Mouse (Mus musculus) megakaryocyte progenitor cell, adult 5-6 weeks (primary cell): ENCODE data around the gene Gm26602. TPM values are rescaled to one million over a fixed set of nuclear protein-coding genes. Genes with fewer than 3 reads are reported as not detected.

Source experiments
- ATAC-seq: replicated peaks from 2 replicates; pipeline ENCODE4 v1.8.0; 2016; ENCODE audit warnings: mild to moderate bottlenecking, moderate TSS enrichment, inconsistent platforms; ENCODE audit not compliant: poor library complexity
- total RNA-seq, 2 experiments: library from RNA; stranded (forward) in 1 of 2; stranded (reverse) in 1 of 2; fragments of 157-497, 149-512 nt in 1 of 2; fragments of 200-1000 nt in 1 of 2; gene quantifications; 2 replicates each; pipeline versions ENCODE4 v1.2.3 to v1.2.4; 2015 to 2017

The Gm26602 gene
- total RNA-seq, 2 experiments from 2014 or later = not detected

DNA sequence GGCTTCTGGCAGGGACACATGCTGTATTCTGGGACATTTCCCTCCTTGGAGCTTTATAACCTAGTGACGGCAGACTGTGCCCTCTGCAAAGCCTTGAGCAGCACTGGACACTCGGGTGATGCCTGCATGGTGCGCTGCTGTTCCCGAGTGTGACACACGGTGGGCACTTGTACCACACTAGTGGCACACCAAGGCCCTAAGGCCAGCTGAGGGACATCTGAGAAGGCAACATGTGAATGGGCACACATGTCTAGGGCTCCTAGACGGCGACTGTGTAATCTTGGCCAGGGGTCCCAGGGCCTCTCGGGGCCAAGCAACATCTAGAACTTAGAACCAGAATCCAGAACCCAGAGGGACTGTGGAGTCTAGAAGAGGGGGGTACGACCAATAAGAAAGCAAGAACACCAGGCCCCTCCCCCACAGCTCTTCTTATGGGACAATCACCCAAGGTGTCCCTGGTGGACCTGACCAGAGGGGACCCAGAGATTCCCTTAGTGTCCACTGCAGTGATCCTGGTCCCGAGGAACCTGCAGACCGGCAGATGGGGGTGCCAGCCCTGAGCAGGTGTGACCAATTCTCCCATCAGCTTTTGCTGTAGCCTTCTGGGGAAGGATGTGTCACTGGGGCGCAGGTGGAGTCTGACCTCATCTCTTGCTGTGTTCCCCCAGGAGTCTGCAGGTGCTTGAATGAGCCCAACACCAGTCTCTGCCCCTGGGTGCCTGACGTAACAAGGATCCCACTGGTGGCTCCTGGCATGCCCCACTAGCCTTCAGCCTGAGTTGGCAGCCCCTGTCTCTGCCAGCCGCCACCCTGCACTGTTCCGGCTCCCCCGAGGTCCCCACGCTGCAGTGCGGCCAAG, 19.5 kb downstream of the Gm26602 start:
- no peak for ATAC-seq

DNA sequence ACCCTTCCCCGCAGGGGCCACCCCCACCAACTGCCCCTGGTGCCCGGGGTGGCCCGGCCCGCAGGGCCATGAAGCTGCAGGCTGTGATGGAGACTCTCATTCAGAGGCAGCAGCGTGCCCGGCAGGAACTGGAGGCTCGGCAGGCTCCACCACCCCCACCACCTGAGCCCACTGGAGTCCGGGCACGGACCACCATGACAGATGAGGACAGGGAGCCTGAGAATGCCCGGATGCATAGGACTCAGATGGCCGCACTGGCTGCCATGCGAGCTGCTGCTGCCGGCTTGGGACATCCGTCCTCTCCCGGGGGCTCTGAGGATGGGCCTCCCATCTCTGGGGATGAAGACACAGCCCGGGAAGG, 20.1 kb downstream of the Gm26602 start:
- no peak for ATAC-seq

DNA sequence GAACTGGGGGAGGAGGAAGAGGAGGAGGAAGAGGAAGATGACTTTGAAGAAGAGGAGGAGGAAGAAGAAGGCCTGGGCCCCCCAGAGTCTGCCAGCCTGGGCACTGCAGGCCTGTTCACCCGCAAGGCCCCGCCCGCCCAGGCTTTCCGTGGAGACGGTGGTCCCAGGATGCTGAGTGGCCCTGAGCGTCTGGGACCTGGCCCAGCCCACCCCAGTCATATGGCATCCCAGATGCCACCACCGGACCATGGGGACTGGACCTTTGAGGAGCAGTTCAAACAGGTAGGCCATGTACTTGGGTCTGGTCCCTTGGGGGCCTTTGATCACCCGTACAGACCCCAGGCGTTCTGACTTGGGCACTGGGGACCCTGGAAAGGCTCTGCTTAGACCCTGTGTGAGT, 21.1 kb downstream of the Gm26602 start:
- ATAC-seq = no peak

- ATAC-seq = no peak
Observed at GRCm38 (mm10) chr10:79932736-79933135, 22.1 kb downstream of the Gm26602 start.

- no peak for ATAC-seq
Observed at GRCm38 (mm10) chr10:79933145-79933679, 22.6 kb downstream of the Gm26602 start.

DNA sequence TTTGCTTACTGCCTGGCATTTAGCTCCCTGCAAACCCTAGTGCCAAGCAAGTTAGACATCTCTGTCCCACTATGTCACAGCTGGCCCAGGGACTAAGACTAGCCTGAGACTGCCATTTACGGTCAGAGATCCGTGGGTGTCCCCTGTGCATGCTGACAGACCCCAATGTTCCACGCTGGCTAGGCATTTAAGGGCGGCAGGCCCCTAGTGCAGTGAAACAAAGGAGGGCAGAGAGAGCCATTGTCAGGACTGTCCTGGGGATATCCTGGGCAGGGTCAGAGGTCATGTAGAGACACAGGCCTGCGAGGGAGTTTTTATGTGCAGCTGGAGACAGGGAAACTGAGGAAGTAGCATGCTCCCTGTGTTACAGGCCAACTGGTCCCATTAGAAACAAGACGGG, 23.2 kb downstream of the Gm26602 start:
- ATAC-seq = no peak

DNA sequence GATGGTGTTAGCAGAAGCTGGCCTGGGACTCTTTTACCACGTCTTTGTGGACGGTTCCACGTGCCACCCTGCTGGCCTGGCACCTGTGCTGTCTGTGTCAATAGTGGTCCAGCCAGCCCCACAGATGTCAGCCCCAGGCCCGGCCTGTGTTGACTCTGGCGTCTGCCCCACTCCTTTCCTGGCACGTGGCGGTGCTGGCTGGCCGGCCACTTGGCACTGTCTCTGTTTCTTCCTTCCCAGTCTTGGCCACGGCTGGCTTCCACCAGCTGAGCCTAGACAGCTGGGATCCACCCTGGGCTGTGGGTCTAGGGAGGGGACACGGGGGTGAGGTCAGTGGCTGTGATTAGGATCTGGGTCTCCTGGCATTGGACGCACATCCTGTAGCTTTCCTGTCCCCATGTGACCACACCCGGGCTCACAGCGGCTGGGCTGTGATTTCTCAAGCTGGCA, 23.6 kb downstream of the Gm26602 start:
- ATAC-seq = no peak

GRCm38 (mm10) chr10:79934794-79935569, 24.3 kb downstream of the Gm26602 start:
- no peak for ATAC-seq

DNA sequence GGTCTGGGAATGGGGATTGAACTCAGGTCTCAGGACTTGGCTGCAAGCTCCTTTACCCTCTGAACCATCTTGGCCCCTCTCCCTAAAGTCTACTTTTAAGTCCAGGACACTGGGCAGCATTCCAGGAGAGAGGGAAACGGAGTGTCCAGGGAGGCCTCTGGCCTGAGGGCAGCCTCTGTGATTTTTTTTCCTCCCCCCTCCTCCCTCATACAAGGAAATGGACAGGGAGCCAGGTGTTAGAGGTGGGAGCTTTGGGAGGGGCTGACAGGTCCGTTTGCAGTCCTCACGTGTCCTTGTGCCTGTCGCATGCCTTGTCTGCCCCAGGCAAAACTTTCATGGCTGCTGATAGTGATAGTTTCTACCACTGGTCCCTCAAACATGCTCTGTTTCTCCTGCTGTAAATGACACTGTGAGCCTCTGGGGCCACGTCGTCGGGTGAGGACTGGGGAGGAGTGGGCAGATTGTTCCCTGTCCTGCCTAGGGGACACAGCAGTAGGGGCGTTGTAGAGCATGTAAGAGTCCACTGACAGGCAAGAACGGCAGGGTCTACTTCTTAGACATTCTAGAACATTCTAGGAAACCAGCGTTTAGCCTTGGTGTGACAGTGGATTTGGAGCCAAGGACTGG, 25.7 kb downstream of the Gm26602 start:
- ATAC-seq = no peak

DNA sequence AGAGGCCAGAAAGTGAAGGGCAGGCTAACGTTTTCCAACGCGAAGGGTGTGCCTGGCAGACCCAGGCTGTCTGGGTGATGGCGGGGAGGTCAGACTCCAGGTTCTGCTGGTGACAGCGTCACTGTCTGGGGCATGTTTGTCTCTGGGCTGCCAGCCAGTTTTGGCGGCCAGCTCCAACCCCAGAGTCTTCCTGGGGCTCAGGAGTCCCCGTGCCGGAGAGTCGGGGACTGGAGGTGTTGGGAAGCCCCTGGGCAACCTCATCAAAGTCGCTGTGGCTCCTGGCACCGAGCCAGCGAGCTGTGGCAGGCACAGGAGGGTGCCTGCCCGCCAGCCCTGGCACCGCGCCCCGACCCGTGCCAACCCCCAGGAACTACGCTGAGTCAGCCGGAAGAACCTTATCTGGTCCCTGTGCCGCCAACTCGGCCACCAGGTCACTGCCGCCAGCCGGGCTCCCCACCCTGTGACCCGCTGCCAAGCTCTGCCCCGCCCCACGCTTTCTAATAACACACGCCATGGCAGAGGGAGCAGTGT, 26.3 kb downstream of the Gm26602 start:
- ATAC-seq = peak; percentile 79

- ATAC-seq = 0 out of 2 replicates have a peak, but pooled peaks have one; percentile 15
Observed at GRCm38 (mm10) chr10:79937775-79938526, 27.3 kb downstream of the Gm26602 start.

DNA sequence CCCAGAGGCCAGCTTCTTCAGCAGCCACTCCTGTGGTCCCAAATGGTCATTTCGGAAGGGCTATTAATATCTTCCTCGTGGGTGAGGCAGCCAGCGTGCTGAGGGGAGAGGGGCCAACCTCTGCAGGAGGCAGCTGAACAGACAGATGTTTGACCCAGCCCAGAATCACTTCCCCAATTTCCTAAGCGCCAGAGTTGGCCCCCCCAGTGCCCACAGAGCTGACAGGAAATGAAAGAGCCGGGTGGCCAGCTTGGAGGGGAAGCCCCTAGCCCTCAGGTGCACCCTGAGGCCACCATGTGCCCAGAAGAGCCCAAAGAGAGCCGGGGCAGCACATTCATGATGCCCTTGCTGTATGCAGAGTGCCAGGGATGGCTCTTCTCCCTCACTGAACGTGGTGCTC, 30.1 kb downstream of the Gm26602 start:
- ATAC-seq = peak; percentile 59

GRCm38 (mm10) chr10:79942988-79943387, 32.3 kb downstream of the Gm26602 start:
- no peak for ATAC-seq

- no peak for ATAC-seq
Observed at GRCm38 (mm10) chr10:79943471-79943901, 32.8 kb downstream of the Gm26602 start.

GRCm38 (mm10) chr10:79945507-79946234, 35.0 kb downstream of the Gm26602 start:
- ATAC-seq = 0 out of 2 replicates have a peak, but pooled peaks have one; percentile 12

DNA sequence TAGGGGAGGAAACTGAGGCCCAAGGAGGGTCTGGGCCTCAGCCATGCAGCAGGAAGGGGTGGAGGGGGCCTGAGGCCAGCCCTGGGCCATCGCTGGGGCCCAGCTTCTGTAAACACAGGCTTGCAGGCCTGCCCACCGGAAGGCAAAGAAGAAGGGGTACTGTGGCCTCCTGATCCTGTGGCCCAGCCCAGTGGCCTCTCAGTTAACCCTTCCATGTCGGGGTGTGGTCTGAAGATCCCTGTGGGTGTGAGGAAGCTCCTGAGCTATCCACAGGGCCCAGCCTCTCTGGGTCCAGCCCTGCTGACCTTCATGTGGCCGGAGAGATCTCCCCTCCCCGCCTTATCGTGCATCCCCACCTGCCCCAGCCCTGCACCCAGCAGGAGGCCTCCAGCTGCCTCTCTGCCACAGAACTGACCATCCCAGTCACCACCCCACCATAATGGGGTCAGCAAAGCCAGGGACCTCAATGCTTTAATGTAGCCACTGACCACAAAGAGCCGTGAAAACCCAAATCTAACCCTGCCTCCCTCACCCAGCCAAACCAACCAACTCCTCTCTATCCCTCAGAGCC, 36.2 kb downstream of the Gm26602 start:
- peak; percentile 47 for ATAC-seq

DNA sequence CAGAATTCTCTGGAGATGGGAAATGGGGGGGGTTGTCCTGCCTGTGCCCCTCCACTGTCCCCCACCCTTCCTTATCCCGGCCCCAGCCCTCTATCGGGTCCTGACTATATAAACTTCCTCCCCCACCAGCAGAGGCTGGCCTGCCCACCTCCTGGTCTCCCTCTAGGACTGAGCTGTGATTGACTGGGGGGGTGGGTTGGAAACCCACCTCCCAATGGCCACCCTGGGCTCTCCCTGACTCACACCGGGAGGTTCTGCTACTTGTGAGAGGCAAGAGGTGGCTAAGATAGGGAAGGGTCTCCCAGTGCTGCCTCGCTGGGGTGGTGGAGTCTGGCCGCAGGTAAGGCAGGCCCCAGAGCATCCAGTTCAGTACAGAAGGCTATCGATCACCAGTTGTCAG, 36.8 kb downstream of the Gm26602 start:
- no peak for ATAC-seq

GRCm38 (mm10) chr10:79949873-79950272, 39.2 kb downstream of the Gm26602 start:
- no peak for ATAC-seq

DNA sequence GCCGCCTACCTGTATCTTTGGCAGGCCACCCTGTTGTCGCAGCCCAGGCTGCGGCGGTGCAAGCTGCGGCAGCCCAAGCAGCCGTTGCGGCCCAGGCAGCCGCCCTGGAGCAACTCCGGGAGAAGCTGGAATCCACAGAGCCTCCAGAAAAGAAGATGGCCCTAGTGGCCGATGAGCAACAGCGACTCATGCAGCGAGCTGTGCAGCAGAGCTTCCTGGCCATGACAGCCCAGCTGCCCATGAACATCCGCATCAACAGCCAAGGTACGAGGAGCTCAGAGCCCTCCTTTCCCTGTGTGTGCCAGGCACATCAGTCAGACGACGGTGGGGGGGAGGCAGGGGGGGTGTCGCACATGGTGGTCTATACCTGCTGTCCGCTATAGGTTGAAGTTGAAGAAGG, 40.0 kb downstream of the Gm26602 start:
- ATAC-seq = no peak
